Mouse (Mus musculus) gastrocnemius, postnatal 25 days (tissue): ENCODE results near the gene Idh3b. TPM values are rescaled to one million over a fixed set of nuclear protein-coding genes. Genes with fewer than 3 reads are reported as not detected.

Experiments used
- DNase-seq: peaks from one replicate; pipeline ENCODE4 v3.0.0; 2022
- total RNA-seq, 2 experiments: library from RNA; stranded (reverse); gene quantifications; 1 replicate in 1 of 2; 2 replicates in 1 of 2; pipeline ENCODE4 v1.2.3; 2021

Idh3b gene
- total RNA-seq, 2 experiments from 2014 or later: 461 to 484 TPM

DNA sequence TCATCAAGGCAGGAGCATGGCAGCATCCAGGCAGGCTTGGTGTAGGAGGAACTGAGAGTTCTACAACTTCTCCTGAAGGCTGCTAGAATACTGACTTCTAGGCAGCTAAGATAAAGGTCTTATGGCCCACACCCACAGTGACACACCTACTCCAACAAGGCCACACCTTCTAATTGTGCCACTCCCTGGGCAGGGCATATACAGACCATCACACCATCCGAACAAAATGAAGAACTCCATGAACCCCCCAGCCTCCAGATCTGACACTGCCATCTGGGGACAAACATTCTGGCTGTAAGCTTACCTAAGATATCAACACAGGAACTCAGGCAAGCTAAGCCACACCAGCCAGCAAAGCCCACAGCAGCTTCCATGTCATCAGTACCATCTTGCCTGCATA, 18.8 kb downstream of the Idh3b start:
- no peak for DNase-seq

- no peak for DNase-seq
These were observed 21.9 kb downstream of the Idh3b start for GRCm38 (mm10) chr2:130262398-130262797.

DNA sequence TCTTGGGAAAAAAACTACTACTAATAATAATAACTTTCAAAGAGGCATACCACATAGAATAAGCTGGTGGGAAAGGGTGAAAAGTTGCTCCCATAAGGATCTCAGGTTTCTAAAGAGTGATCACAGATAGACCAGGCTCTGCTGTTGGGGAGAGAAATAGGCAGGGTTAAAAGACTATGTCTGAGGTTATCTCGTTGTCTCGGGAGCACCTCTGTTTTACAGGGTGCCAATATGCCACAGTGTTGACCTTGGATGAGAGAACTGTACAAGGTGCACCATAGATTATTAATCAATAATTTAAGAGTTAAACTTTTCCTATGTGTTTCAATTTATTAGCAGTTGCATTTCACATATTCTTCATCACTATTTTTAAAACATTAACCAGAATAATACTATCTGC, 22.4 kb downstream of the Idh3b start:
- no peak for DNase-seq

GRCm38 (mm10) chr2:130260822-130261221, 23.5 kb downstream of the Idh3b start:
- no peak for DNase-seq

- no peak for DNase-seq
These were observed 27.6 kb downstream of the Idh3b start for GRCm38 (mm10) chr2:130256762-130257161.

- DNase-seq: no peak
These were observed 36.1 kb downstream of the Idh3b start for GRCm38 (mm10) chr2:130248226-130248625.

- no peak for DNase-seq
These were observed 37.4 kb downstream of the Idh3b start for GRCm38 (mm10) chr2:130246912-130247311.

Other genes starting within 250 kb of the Idh3b start
- gene Tgm6, start 172.1 kb downstream of the Idh3b start, total RNA-seq: not detected
- gene Snrpb, start 105.1 kb downstream of the Idh3b start, total RNA-seq: 100 to 1,000 TPM; 118 to 122 TPM
- not detected for gene Tmc2, start 89.4 kb downstream of the Idh3b start, total RNA-seq
- 10 to 100 TPM; 31.3 to 33.0 TPM for gene Nop56, start 10.1 kb downstream of the Idh3b start, total RNA-seq
- gene Ebf4, start 10.6 kb upstream of the Idh3b start, total RNA-seq: under 1 TPM; 0.19 to 0.49 TPM
- gene Cpxm1, start 113.0 kb upstream of the Idh3b start, total RNA-seq: 1 to 10 TPM; 1.8 to 5.7 TPM
- gene Gm28372, start 120.7 kb upstream of the Idh3b start, total RNA-seq: not detected
- gene 1700020A23Rik, start 120.7 kb upstream of the Idh3b start, total RNA-seq: not detected
- not detected for gene Tmem239, start 121.9 kb upstream of the Idh3b start, total RNA-seq
- 10 to 100 TPM; 16.2 to 16.8 TPM for gene Vps16, start 139.8 kb upstream of the Idh3b start, total RNA-seq
- gene Pced1a, start 140.2 kb upstream of the Idh3b start, total RNA-seq: 1 to 10 TPM; 3.8 to 4.5 TPM
- gene Ptpra, start 165.7 kb upstream of the Idh3b start, total RNA-seq: 10 to 100 TPM; 17.3 to 21.4 TPM